Mouse (Mus musculus) kidney, postnatal 0 days (tissue): ENCODE data around the gene Kcnh4. TPM values are rescaled to one million over a fixed set of nuclear protein-coding genes. Genes with fewer than 3 reads are reported as not detected.

Experiments used
- ATAC-seq: fragments of 200-750 bp; cut with Nextera tagmentation; replicated peaks from 2 replicates; pipeline ENCODE4 v1.8.0; 2017; ENCODE audit warnings: low read depth, moderate number of reproducible peaks, moderate TSS enrichment, moderate library complexity; ENCODE audit not compliant: low FRiP score
- DNase-seq: peaks from one replicate; pipeline ENCODE4 v3.0.0-alpha.2; 2016; ENCODE audit warnings: low spot score
- H3K27ac ChIP-seq: fragments of 300-500 bp; sonication (generic); 2 replicates; pipeline ENCODE4 v1.5.1; 2014; ENCODE audit warnings: mild to moderate bottlenecking
- H3K27me3 ChIP-seq: fragments of 300-500 bp; sonication (generic); 2 replicates; pipeline ENCODE4 v1.6.1; 2014; ENCODE audit warnings: low read length, mixed read lengths; ENCODE audit not compliant: insufficient read depth
- H3K36me3 ChIP-seq: fragments of 300-500 bp; sonication (generic); 2 replicates; pipeline ENCODE4 v1.6.1; 2014; ENCODE audit warnings: low read length, mixed read lengths; ENCODE audit not compliant: insufficient read depth
- H3K4me1 ChIP-seq: fragments of 300-500 bp; sonication (generic); replicated peaks from 2 replicates; pipeline ENCODE4 v1.6.1; 2014; ENCODE audit warnings: antibody characterized with exemption, low read length, mixed read lengths; ENCODE audit not compliant: insufficient read depth
- H3K4me2 ChIP-seq: fragments of 300-500 bp; sonication (generic); 2 replicates; pipeline ENCODE4 v1.6.1; 2014; ENCODE audit warnings: mild to moderate bottlenecking, low read length, moderate library complexity, mixed read lengths
- H3K4me3 ChIP-seq: fragments of 300-500 bp; sonication (generic); replicated peaks from 2 replicates; pipeline ENCODE4 v1.5.1; 2014; ENCODE audit warnings: low read depth, low read length
- H3K9ac ChIP-seq: fragments of 300-500 bp; sonication (generic); 2 replicates; pipeline ENCODE4 v1.6.1; 2014; ENCODE audit warnings: low read depth, low read length
- H3K9me3 ChIP-seq: fragments of 300-500 bp; sonication (generic); replicated peaks from 2 replicates; pipeline ENCODE4 v1.6.1; 2016; ENCODE audit warnings: low read length, inconsistent platforms, mixed read lengths
- CTCF ChIP-seq: IDR thresholded peaks from 2 replicates; pipeline ENCODE4 v1.5.1; 2016; ENCODE audit warnings: antibody characterized with exemption, low read depth, mild to moderate bottlenecking, moderate library complexity
- WGBS: fragments of 180-500 bp; shearing (Covaris S2); extraction: QIAGEN DNeasy Blood & Tissue Kit; methylation state at CpG from one replicate; pipeline ENCODE4 v1.1.7; 2014; 5-methylcytosine and 5-hydroxymethylcytosine counted together
- polyA plus RNA-seq: library from polyadenylated mRNA; unstranded; fragments of >200 nt; fragmentation: Nextera tagmentation; extraction: Ambion mirVana; gene quantifications from 2 replicates; pipeline ENCODE4 v1.2.1, GENCODE M21; 2015

Kcnh4 gene
- polyA plus RNA-seq, 1 experiment from 2014 or later, result not detected

- TF ChIP-seq CTCF, result no peak
- ATAC-seq, result no peak
- no peak for DNase-seq
- Histone ChIP-seq H3K4me2 (no peak overlapping the region), H3K27me3 (no peaks in the 10 kb centered on the region), H3K9ac (no peak overlapping the region), H3K4me3 (no peak overlapping the region), H3K9me3 (no peaks in the 10 kb centered on the region), H3K27ac (no peak overlapping the region), H3K4me1 (no peaks in the 10 kb centered on the region), H3K36me3 (no peaks in the 10 kb centered on the region)
- 39% methylated on average over 25 of the region's 25 CpGs for WGBS
Observed at GRCm38 (mm10) chr11:100749469-100749868, 10.3 kb downstream of the Kcnh4 start.

DNA sequence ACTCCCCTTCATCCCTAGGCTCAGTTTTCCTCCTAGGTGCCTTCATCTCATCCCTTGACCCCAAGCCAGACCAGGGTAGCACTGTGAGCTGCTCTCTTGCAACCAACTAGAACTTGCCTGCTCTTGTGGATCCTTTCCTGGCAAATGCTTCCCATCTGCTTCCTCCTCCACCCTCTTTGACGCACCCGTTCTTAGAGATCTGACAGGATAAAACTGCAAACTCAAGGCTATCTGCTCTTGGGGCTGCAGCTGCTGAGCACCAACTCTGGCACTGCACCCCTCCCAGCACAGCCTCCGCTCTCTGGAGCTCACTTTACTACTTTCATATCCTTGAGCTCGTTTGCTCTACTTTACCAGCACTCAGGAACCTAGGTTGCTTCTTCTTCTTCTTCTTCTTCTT, 11.1 kb downstream of the Kcnh4 start:
- no peaks in the 10 kb centered on the region for H3K9me3 ChIP-seq
- DNase-seq (no peak), ATAC-seq (no peak)
- no peaks in the 10 kb centered on the region for H3K27me3 ChIP-seq
- no peak overlapping the region for H3K4me2 ChIP-seq
- no peak for TF ChIP-seq CTCF
- H3K36me3 ChIP-seq, result no peaks in the 10 kb centered on the region
- H3K9ac ChIP-seq, result no peak overlapping the region
- H3K4me3 ChIP-seq, result no peak overlapping the region
- no peaks in the 10 kb centered on the region for H3K4me1 ChIP-seq
- no peak overlapping the region for H3K27ac ChIP-seq
- 66% methylated on average over 4 of the region's 4 CpGs for WGBS

- Histone ChIP-seq H3K4me2 (no peak overlapping the region), H3K9me3 (no peaks in the 10 kb centered on the region), H3K36me3 (no peaks in the 10 kb centered on the region), H3K27me3 (no peaks in the 10 kb centered on the region), H3K4me1 (no peaks in the 10 kb centered on the region), H3K9ac (no peak overlapping the region), H3K27ac (no peak overlapping the region), H3K4me3 (no peak overlapping the region)
- WGBS, result 55% methylated on average over 5 of the region's 5 CpGs
- no peak for TF ChIP-seq CTCF
- no peak for DNase-seq
- no peak for ATAC-seq
Observed at GRCm38 (mm10) chr11:100747114-100747513, 12.6 kb downstream of the Kcnh4 start.

GRCm38 (mm10) chr11:100746546-100746945, 13.2 kb downstream of the Kcnh4 start:
- ATAC-seq (no peak), DNase-seq (no peak)
- H3K36me3 ChIP-seq, result no peaks in the 10 kb centered on the region
- no peaks in the 10 kb centered on the region for H3K27me3 ChIP-seq
- no peak for TF ChIP-seq CTCF
- no peaks in the 10 kb centered on the region for H3K9me3 ChIP-seq
- no peak overlapping the region for H3K9ac ChIP-seq
- H3K27ac ChIP-seq, result no peak overlapping the region
- 75% methylated on average over 10 of the region's 10 CpGs for WGBS
- H3K4me3 ChIP-seq, result no peak overlapping the region
- H3K4me2 ChIP-seq, result no peak overlapping the region
- H3K4me1 ChIP-seq, result no peaks in the 10 kb centered on the region

GRCm38 (mm10) chr11:100745085-100745484, 14.7 kb downstream of the Kcnh4 start:
- ATAC-seq, result no peak
- DNase-seq, result peak; percentile 76
- no peaks in the 10 kb centered on the region for H3K4me1 ChIP-seq
- no peak overlapping the region for H3K27ac ChIP-seq
- no peak overlapping the region for H3K4me2 ChIP-seq
- H3K9ac ChIP-seq, result no peak overlapping the region
- TF ChIP-seq CTCF, result peak; percentile 78
- 13% methylated on average over 6 of the region's 6 CpGs for WGBS
- H3K27me3 ChIP-seq, result no peaks in the 10 kb centered on the region
- no peak overlapping the region for H3K4me3 ChIP-seq
- H3K9me3 ChIP-seq, result no peaks in the 10 kb centered on the region
- H3K36me3 ChIP-seq, result no peaks in the 10 kb centered on the region

GRCm38 (mm10) chr11:100741348-100741747, 18.4 kb downstream of the Kcnh4 start:
- DNase-seq (no peak), ATAC-seq (no peak)
- 43% methylated on average over 6 of the region's 6 CpGs for WGBS

DNA sequence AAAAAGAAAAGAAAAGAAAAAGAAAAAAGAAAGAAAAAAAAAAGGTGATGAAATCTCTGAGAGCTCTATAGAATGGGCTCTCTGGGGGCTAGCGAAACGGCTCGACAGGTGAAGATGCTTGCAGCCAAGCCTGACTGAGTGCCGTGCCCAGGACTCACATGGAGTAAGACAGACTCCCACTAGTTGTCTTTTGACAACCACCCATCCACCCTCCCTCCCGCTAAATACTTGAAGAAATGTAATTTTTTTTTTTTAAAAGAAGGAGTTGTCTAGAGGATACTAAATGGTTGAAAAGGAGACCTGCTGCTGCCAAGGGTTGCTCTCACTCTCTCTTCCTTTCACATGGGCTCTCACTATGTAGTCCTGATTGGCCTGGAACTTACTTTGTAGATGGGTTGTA, 21.0 kb downstream of the Kcnh4 start:
- no peaks in the 10 kb centered on the region for H3K27me3 ChIP-seq
- no peak overlapping the region for H3K9ac ChIP-seq
- no peaks in the 10 kb centered on the region for H3K9me3 ChIP-seq
- H3K27ac ChIP-seq, result no peak overlapping the region
- ATAC-seq (no peak), DNase-seq (no peak)
- WGBS, result 17% methylated on average over 5 of the region's 5 CpGs
- H3K36me3 ChIP-seq, result no peaks in the 10 kb centered on the region
- H3K4me3 ChIP-seq, result no peak overlapping the region
- peak overlapping the region; percentile 53 for H3K4me2 ChIP-seq
- peaks cover 18% of the 10 kb centered on the region for H3K4me1 ChIP-seq
- no peak for TF ChIP-seq CTCF

More at GRCm38 (mm10) chr11:100741348-100741747, 18.4 kb downstream of the Kcnh4 start:
- Histone ChIP-seq H3K27ac (no peak overlapping the region), H3K4me1 (peaks cover 10% of the 10 kb centered on the region), H3K9ac (no peak overlapping the region), H3K27me3 (no peaks in the 10 kb centered on the region), H3K4me3 (no peak overlapping the region), H3K4me2 (no peak overlapping the region), H3K36me3 (no peaks in the 10 kb centered on the region), H3K9me3 (no peaks in the 10 kb centered on the region)
- TF ChIP-seq CTCF, result no peak
